Mouse (Mus musculus) heart, adult 9 months (tissue): ENCODE results near the gene Zyg11b.

Experiments
- DNase-seq, 2 experiments: peaks; one replicate each; pipeline ENCODE4 v3.0.0; 2022; ENCODE audit warnings: low spot score in 2 of 2

Gene Zyg11b

DNA sequence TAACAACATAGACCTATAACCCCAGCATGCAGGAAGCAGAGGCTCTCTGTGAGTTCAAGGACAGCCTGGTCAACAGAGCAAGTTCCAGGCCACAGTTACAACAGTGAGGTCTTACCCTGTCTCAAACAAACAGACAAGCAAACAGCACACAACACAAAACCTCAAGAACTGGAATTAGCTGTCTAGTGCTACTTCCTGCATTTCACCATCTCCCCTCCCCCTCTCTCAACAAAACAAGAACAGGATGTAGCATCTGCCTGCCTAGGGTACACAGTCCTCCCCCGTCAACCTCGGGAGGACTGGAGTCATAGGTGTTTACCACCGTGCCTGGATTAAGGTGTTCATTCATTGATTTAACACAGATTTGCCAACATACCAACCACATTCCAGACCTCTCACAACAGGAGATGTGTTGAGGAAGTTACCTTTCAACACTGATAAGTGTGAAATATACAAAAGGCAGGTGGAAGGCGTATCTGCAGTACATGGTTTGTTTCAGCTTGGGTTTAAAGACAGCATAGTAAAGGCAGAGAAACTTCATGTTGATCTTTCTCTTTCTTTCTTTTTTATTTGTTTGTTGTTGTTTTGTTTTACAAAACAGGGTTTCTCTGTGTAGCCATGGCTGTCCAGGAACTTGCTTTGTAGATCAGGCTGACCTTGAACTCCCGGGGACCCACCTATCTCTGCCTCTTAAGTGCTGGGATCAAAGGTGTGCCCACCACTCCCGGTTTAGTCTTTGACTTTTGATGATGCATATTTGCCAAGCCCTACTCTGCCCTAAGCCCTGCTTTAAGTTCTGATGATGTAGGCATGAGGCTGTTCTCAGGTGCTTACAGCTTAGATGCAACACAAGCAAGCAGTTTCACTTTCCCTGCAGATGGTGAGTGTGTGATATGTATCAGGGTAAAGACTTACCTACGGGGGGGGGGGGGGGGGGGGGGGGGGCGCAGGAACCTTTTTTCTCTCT, 18.0 kb upstream of the Zyg11b start:
- no peak for DNase-seq

DNA sequence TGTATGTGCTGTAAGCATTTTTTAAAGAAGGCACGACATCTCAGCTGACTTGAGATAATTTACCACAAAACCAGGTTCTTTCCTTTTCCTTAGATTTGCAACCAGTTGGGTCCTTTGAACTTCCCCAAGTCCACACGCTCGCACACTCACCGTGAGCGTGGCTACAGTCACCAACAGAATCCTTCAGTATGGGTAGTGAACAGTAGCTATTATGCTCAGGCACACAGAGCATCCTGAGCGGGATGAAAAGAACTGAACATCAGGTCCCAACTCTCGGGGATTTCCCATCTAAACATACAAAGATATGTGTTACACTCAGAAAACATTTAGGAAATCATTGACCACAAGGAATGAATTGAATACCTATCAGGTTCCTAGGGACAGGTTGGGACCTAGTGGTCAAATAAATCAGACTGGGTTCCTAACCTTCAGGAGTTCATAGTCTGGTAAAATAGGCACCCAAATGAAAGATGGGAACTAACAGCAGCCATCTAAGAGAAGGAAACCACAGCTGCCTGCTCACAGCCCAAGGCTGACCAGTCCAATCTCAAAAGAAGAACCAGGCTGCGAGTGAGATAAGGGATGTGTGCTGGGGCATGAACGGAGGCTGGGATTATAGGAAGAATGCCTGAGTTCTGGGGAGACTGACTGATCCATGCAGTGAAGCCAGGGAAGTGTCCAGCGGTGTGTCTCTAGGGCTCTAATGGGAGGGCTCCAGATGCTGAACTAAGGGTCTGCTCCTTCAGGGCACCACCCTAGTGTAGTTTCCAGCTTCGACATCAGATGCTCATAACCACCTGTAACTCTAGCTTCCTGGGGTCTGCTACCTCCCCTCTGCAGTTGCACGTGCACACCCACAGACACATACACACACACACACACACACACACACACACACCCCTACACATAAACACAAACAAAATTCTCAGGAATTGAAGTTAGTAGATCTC, 17.0 kb upstream of the Zyg11b start:
- DNase-seq: no peak

DNA sequence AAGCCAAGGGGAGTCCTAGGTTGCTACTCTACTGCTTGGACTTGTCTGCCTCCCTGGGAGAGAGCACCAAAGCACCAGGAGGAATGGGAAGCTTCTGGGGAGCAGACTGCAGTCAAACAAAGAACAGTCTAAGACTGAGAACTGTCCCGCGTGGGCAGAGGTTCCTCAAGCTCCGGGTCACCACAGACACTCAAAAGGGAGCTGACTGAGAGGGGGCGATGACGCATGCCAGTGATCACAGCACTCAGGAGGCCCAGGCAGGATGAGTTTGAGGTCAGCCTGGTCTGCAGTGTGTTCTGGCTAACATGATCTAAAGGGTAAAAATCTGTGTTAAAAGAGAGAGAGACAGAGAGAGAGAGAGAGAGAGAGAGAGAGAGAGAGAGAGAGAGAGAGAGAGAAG, 13.1 kb upstream of the Zyg11b start:
- no peak for DNase-seq

DNA sequence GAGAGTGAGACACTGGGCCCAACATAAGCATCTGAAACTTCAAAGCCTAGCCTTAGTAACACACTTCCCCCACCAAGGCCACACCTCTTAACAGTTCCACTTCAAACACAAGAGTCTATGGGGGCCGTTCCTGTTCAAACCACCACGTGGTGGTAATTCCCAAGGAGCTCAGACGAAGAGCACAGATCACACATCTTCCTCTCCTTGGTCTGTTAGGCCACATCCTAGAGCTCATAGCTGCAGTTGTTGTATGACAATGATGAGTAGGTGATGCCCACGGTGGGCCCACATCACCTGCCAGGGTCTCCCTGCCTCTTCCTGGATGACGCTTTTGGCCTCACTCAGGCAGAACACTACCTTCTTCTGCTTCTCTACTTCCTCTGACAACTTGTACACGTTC, 9.8 kb upstream of the Zyg11b start:
- no peak for DNase-seq

DNA sequence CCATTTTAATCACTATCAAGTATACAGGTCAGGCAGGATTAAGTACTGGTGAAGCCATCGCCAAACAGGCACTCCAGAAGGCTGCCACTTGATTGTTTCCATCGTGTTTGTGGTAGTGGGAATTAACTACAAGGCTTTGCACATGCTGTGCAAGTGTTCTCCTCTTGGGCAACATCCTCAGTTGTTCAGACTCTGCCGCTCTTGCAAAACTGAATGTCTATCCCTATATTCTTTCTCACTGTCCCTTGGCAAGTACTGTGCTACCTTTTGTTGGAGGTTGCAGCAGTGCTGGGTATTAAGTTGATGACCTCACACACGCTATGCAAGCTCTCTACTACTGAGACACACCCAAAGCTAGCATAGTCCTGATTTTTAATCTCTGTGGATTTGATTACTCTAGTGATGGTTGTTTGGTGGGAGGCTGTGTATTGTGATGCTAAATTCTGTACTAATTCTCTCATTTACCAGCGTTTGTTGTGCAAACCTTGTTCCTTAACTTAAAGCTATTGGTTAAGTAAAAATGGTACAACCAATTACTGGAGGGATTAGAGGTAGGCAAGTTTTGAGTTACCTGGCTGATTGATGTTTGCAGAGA, 1.5 kb upstream of the Zyg11b start:
- DNase-seq: no peak

DNA sequence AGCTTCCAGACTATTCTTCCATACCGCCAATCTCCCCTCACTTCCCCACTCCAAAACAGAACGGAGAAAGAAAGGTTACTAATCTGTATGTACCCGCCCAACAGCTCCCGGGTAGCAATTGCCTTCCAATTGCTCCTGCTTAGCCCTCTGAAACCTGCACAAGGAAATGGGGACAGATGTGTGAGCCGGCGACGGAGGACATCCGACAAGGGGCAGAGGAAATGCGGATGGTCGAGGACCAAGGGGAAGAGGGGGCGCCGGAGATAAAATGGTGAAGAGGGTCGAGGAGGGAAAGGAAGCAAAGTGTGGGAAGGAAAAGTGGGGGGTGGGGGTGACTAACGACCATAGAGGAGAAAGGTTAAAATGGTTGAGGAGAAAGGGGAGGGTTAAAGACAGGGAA, 630 bp downstream of the Zyg11b start:
- DNase-seq: peak in 1 of 2 experiments; percentile 23

DNA sequence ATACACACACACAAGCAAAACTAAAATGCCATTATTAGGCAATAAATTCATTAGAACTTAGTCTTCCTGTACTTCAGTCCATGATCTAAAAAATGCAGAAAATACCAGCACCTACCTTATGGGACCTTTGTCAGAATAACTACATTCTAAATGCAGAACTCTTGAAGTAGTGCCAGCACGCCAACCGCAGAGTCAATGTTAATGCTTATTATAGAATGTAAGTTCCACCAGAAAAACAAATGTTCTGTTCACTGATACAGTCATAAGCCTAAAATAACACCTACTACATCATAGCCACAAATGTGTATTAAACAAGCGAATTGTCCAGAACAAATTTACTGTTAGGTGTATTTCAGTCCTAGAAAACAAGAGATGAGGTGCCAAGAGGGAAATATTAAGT, 23.9 kb downstream of the Zyg11b start:
- DNase-seq: no peak

DNA sequence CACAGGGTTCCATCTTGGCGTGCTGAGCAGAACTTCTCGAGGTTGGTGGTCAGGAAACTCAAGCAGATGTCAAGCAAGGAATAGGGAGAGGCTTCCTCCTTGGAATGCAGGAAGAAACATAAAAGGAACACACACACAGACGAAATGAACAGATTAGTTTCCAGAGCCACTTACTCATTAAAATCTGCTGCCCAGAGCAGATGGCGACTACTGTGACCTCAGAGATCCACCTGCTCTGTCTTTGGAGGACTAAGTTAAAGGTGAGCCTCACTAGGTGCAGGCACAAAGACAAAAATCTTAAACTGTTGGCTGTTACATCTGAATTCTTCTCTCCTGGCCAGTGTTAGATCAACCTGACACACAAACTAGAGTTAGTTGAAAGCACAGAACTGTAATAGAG, 28.6 kb downstream of the Zyg11b start:
- DNase-seq: no peak

DNA sequence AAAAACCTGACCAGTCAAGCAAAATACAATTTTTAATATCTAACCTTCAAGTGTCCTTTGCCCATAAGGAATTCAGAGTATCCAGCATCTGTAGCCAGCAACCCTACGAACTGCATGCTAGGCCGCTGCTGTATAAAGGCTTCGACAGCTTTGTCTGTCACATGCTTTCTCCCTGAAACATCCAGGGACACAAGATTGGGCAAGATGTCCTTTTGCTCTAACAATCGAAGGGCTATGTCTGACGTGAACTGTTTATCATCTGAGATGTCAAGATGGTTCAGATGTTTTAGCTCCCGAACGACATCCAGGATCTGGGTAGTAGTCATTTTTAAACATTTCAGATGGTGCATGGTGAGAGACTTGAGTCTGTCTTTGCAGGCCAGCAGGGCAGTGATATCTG, 35.1 kb downstream of the Zyg11b start:
- DNase-seq: no peak

DNA sequence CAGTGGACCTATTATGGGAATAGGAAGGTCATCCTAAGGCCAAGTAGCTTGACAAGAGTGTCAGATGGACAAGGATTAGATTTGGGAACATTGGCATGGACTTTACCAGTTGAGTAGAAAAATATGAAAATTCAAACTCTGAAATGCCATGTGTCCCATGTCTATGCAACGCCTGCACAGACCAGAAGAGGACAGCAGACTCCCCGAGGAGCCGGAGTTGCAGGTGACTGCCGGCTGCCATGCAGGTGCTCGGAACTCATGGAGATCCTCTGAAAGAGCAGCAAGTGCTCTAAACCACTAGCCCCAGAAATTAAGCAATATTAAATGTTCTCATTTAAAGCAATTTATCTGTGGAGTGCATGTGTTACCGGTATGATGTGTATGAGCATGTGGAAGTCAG, 47.6 kb downstream of the Zyg11b start:
- no peak for DNase-seq

DNA sequence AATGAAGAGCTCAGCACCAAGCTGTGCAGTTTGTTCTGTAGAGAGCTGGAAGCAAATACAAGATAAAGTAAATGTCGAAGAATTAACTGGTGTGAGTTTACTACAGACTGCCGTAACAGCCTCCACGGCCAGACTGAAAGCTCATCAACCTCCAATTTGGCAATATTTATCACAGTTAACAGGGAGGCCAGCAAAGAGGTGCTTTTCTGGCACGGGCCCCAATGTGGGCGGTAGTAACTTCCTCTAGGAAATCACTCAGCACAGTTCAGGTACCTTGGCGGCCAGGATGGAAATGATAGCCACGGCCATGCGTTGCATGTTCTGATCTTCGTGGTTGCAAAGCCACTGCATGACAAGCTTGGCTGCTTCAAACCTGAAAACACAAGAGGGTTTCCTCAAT, 50.4 kb downstream of the Zyg11b start:
- no peak for DNase-seq

DNA sequence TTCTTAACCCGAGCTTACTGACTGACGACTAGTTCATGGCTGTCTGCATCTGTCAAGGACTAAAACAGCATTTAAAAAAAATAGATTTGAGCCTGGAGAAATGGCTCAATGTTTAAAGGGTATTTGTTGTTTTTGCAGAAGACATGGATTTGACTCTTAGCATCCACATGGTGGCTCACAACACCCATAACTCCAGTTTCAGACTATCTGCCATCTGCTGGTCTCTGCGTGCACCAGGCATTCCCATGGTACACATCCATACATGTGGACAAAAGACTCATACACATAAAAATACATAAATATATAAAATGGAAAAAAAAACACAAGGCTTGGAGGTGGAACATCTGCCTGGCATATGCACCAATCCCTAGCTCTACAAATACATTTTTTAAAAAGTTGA, 51.6 kb downstream of the Zyg11b start:
- no peak for DNase-seq

DNA sequence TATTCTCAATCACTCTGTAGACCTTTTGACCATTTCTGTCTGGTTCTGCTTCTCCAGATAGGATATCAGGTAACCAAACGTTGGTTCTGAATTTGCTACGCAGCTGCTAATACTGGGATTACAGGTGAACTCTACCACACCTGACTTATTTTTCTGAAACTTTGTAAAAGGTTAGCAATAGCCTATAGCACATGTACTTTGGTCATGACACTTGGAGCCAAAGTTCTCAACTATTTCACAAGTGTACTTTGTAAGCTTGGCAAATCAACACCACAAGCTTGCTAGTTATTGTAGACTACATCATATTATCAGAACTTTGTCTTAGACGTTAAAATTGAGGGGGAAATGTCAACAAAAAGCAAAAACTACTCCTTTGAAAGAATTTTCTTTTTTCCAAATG, 67.2 kb downstream of the Zyg11b start:
- DNase-seq: no peak

DNA sequence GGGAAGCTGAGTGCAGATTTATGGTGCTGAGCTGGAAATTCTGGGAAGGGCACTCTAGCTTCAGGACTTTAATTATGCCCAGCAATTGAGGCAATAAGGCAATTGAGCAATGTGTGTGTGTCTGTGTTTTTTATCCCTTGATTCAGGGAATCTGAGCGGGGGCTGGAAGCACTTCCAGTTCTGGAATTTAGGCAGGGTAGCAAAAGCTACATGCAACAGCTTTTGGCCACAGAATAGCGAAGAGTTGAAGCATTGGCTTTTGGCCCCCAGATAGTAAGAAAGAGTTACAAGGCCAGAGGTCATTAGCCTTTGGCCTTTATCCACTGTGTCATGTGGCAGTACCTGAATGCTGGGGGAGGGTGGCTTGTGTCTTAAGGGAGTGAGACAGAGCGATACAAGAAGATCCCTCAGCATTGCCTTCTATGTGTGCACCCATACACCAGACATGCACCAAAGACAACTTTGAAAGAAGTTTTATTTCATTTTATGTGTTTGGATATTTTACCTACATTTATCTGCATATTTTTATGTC, 75.5 kb downstream of the Zyg11b start:
- no peak for DNase-seq

DNA sequence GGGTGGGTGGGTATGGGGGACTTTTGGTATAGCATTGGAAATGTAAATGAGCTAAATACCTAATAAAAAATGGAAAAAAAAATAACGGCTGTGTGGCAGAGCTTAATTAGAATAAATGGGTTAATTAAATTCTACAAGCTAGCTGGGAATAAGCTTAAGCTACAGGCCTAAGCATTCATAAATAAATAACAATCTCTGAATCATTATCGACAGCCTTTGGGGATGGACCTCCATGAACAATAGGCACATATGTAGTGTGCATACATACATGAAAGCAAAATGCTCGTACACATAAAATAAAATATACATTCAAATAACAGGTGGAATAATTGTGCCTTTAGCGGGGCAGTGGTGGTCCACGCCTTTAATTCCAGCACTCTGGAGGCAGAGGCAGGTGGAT, 78.4 kb downstream of the Zyg11b start:
- DNase-seq: no peak

DNA sequence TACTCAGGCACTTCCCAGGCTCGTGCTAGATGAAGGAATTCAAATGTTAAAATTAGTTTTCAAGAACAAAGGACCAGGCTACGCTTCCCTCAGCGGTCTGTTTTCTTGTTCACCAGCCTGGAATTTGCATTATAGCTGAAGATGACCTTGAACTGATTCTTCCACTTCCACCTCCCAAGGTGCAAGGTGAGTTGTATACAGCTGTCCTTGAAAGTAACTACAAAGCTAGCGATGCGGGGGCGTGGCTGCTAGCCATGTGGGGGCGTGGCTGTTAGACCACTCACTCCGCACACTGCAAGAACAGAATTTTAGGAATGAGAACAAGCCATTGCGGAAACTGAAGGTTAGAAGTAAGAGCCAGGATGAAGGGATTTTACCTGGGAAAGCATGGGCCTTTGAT, 81.9 kb downstream of the Zyg11b start:
- no peak for DNase-seq

DNA sequence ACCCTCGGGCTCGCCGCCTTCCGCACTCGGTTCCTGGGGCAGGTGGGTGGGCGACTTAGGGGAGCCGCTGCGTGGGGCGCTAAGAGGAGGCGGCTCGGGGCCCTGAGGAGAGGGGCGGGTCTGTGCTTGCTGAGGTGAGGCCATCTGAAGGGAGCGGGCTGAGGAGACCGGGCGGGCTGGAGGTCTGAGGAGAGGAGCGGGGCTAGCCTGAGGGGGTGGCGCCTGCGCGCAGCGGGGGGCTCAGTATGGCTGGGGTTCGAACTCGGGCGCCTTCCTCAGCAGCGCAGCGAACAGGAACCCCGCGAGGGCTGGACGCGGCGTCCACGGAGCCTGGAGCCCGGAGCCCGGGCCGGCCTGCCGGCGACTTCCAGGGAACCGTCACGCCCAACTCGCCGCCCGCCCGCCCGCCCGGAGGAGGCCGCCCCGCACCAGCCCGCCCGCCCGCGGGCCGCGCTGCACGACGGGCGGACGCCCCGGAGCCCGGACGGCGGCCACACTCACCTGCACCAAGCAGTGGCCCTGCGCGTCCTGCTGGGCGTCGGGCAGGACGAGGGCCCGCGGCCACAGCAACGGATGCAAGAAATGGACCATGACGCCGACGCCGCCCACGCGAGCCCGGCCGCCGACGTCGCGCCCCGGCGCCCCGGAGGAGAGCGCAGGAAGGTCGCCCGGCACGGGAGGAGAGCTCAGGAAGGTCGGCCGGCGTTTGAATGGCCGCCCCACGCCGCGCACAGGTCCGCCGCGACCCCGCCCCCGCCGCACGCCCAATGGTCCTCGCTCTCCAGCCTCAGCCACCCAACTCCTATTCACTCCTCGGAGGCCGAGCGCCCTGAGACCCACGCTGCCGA, 83.3 kb downstream of the Zyg11b start, which contains the start of gene Zyg11a:
TSS of gene Zyg11a (minus strand) at position 717 of the 848 bp plus-strand sequence.
- DNase-seq: no peak

DNA sequence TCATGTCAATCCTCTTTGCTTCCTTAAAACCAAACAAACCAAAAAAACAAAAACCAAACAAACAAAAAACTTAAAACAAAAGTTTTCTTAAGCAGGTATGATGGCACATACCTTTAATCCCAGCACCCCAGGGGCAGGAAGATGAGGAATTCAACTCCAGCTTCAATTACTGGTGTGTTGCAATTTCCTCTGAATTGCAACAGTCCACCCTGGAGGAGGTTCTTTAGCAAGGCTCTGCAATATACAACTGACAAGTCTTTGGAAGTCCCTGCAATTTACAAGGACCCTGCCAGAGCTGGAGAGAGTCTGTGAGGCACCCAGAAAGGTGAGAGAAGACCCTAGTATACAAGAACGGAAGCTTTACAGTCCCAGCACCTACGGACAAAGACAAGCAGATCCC, 87.9 kb downstream of the Zyg11b start:
- DNase-seq: no peak

DNA sequence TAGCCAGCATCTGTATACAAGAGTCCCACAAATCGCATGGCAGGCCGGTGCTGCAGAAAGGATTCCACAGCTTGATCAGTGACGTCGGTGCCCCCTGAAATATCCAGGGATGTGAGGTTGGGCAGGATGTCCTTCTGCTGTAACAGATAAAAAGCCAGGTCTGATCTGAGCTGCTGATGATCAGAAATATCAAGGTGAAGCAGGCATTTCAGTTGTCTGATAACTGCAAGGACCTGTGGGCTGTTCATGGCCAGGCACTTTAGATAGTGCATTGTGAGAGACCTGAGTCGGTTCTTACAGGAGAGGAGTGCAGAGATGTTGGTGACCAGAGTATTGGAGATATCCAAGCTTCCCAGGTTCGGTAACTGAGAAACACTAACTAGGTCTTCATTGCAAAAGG, 96.3 kb downstream of the Zyg11b start:
- DNase-seq: no peak

DNA sequence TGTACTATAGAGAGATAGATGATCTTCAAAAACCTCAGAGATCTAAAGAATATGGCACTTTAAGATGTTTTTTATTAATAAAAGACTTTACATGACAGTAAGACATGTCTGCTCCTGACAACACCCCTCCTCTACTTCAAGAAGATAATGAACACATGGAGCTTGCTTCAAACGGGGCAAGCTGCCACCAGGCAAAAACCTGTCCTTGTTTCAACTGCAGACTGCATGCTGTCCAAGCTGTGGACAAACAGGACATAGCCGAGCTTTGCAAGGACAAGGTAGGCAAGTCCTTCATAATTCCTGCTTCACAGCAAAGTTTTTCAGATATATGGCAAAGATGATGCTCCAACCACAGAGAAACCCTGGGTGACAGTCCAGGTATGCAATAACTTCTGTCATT, 101.7 kb downstream of the Zyg11b start:
- DNase-seq: no peak

DNA sequence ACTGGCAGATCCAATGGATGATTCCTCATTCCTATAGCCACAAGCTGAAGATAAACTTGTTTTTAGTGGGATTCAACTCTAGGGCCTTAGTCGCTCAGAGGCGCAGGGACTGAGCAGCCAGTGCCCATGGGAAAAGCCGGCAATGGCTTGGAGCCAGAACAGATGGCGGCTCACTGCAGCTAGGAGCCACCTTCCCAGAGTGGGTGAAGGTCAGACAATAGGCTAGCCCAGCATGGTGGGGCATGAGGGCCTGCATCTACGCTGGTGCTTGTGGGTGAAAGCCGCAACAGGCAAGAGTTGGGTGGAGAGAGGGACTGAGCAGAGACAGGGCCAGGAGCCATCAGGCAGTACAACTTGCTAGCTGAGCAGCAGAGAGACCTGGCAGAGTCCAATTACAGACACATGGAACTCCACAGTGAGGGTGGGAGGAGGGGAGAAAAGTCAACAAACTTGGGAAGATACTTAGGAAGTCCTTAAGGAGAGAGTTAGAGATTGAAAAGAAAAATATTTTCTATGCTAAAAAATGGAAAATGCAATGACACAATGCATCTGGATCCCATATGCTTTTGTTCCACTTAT, 104.5 kb downstream of the Zyg11b start:
- DNase-seq: peak; percentile 1 to 13
